Mouse (Mus musculus): ENCODE data around the gene Mtr. TPM values are rescaled to one million over a fixed set of nuclear protein-coding genes. Genes with fewer than 3 reads are reported as not detected.
A peak's percentile ranks its signal among the peaks of the same experiment; 100 is the strongest.

Mtr gene
- polyA plus RNA-seq, 1 experiment from 2014 or later: 10.1 TPM

DNA sequence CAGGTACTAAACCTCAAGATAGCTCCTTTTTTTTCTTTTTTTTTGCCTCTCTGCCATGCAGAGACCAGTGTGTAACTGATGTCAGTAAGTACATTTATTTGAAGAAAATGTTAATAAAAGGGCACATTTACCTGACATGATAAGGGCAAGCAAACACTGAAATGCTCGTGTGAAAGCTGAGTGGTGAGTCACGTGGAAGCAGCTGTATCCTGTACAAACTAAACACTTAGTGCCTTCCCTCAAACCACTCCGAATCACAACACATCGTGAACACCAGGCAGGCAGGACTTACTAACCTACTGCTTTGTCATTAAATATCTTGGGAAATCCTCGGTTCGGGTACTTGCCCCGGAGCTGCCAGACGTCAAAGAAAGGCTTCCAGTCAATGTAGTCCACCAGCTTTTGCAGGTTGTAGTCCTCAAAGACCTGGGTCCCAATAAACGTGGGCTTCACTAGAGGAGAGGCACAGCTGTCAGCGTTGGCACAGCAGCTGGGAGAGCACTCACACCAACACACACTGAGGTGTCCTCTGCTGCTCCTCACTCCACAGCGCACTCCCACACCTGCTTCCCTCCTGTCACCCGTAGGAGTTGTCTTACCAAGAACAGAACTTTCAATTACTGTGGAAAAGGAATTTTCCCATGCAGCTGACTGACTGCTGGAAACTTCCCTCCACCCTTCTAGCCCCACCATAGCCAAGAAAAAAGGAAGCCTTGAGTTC is 62.8 kb downstream of the Mtr start:
- H3K4me2 ChIP-seq: no peak overlapping the region
- 82% methylated on average over 12 of the region's 12 CpGs for WGBS
- H3K9me3 ChIP-seq (replicated peaks): no peaks in the 10 kb centered on the region
- peaks cover 50% of the 10 kb centered on the region for H3K36me3 ChIP-seq
- no peak overlapping the region for H3K9ac ChIP-seq
- ATAC-seq (replicated peaks; ENCODE audit: insufficient number of reproducible peaks, insufficient read depth, low FRiP score, low read depth): no peak
- no peaks in the 10 kb centered on the region for H3K27me3 ChIP-seq
- H3K4me1 ChIP-seq (replicated peaks): peaks cover 20% of the 10 kb centered on the region
- peak overlapping the region; percentile 95; the same call in 1 of the 2 replicates for H3K27ac ChIP-seq
- H3K4me3 ChIP-seq: no peak overlapping the region

GRCm38 (mm10) chr13:12189219-12189618 is 68.7 kb downstream of the Mtr start:
- no peak overlapping the region for H3K9ac ChIP-seq
- no peaks in the 10 kb centered on the region for H3K9me3 ChIP-seq (replicated peaks)
- peaks cover 66% of the 10 kb centered on the region for H3K36me3 ChIP-seq
- no peak overlapping the region for H3K27ac ChIP-seq
- H3K4me3 ChIP-seq: no peak overlapping the region
- 89% methylated on average over 11 of the region's 11 CpGs for WGBS
- H3K4me2 ChIP-seq: no peak overlapping the region
- no peaks in the 10 kb centered on the region for H3K27me3 ChIP-seq
- ATAC-seq (replicated peaks; ENCODE audit: insufficient number of reproducible peaks, insufficient read depth, low FRiP score, low read depth): no peak
- no peaks in the 10 kb centered on the region for H3K4me1 ChIP-seq (replicated peaks)

GRCm38 (mm10) chr13:12188804-12189203 is 69.1 kb downstream of the Mtr start:
- Histone ChIP-seq H3K27me3 (no peaks in the 10 kb centered on the region), H3K9me3 (replicated peaks) (no peaks in the 10 kb centered on the region), H3K36me3 (peaks cover 62% of the 10 kb centered on the region), H3K4me3 (no peak overlapping the region), H3K4me2 (no peak overlapping the region), H3K9ac (no peak overlapping the region), H3K27ac (no peak overlapping the region), H3K4me1 (replicated peaks) (no peaks in the 10 kb centered on the region)
- WGBS: 71% methylated on average over 11 of the region's 11 CpGs
- peak; percentile 53; the same call in 1 of the 2 replicates for ATAC-seq (replicated peaks; ENCODE audit: insufficient number of reproducible peaks, insufficient read depth, low FRiP score, low read depth)

DNA sequence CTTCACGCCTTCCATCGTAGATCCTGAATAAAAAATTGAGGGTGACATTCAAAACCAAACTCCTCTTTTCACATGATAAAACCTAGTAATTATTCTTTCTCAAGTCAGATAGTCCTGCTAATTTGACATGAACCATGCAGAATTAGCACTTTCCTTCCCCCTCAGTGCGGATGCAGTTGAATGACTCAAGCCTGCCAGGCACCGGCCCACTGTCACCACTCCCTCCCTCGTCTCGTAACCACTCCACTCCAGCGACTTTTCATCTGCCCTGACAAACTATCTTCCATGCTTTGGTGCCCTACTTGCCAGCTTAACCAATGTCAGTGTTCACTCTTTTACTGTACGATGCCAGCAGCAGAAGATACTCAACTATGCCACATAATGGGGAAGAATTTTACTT is 78.4 kb downstream of the Mtr start:
- Histone ChIP-seq H3K4me2 (no peak overlapping the region), H3K4me1 (replicated peaks) (peaks cover 9% of the 10 kb centered on the region; the same call in 1 of the 2 replicates), H3K9ac (no peak overlapping the region), H3K4me3 (no peak overlapping the region), H3K9me3 (replicated peaks) (no peaks in the 10 kb centered on the region), H3K27me3 (no peaks in the 10 kb centered on the region), H3K36me3 (peaks cover 3% of the 10 kb centered on the region; the same call in 1 of the 2 replicates), H3K27ac (no peak overlapping the region)
- WGBS: 46% methylated on average over 8 of the region's 8 CpGs
- no peak for ATAC-seq (replicated peaks; ENCODE audit: insufficient number of reproducible peaks, insufficient read depth, low FRiP score, low read depth)

DNA sequence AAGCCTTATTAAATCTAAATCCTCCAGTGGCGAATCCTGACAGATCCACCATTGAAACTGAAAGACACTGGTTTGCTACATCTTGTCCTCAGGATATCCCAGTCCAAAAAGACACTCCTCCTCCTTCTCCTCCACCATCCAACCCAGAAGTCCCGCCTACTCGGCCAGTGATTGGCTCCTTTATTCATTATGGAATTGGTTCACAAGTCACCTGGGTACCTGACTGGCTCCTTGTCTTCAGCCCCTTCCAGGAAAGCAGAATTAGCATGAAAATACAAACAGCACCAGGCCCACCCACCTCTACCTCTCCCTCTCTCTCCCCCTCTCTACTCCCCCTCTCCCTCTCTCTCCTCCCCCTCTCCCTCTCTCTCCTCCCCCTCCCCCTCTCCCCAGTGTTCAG is 81.2 kb downstream of the Mtr start:
- 48% methylated on average over 3 of the region's 3 CpGs for WGBS
- Histone ChIP-seq H3K4me1 (replicated peaks) (peaks cover 9% of the 10 kb centered on the region; the same call in 1 of the 2 replicates), H3K27ac (no peak overlapping the region), H3K4me3 (no peak overlapping the region), H3K9me3 (replicated peaks) (no peaks in the 10 kb centered on the region), H3K36me3 (no peaks in the 10 kb centered on the region), H3K4me2 (no peak overlapping the region), H3K9ac (no peak overlapping the region), H3K27me3 (no peaks in the 10 kb centered on the region)
- no peak for ATAC-seq (replicated peaks; ENCODE audit: insufficient number of reproducible peaks, insufficient read depth, low FRiP score, low read depth)

DNA sequence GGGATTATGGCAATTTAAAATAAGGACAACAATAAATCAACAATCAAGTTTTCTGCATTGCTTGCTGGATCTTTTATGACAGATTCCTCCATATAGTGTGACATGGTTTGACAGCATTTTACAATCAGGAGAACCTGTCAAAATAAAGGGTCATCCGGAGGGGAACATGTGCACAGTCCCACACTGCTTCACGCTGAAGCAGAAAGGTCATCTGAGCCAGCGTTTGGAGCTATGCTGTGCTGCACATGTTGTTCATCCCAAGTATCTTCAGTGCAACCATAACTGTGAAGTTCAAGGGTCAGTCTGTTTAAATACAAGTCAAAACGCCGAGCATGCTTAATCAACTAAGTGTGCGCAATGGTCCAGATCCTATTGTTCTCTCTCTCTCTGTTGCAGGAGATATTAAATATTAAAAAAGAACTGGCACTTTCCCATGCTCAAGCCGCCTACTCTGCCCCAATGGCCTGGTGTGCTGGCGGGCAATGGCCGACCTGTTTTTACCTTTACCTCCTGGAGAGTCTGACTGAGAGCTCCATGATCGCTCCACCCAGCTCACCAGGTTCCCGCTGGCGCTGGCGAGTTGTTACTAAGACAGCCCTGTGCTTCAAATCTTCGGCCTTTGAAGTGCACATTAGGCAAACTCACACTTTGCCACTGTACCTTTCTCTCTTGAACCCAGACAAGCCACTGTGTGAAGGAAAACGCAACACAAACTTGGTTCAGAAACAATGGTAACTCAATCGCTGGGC is 81.8 kb downstream of the Mtr start:
- Histone ChIP-seq H3K9me3 (replicated peaks) (no peaks in the 10 kb centered on the region), H3K4me3 (no peak overlapping the region), H3K4me1 (replicated peaks) (peaks cover 9% of the 10 kb centered on the region; the same call in 1 of the 2 replicates), H3K27me3 (no peaks in the 10 kb centered on the region), H3K9ac (no peak overlapping the region), H3K4me2 (no peak overlapping the region), H3K36me3 (no peaks in the 10 kb centered on the region), H3K27ac (no peak overlapping the region)
- 44% methylated on average over 16 of the region's 16 CpGs for WGBS
- ATAC-seq (replicated peaks; ENCODE audit: insufficient number of reproducible peaks, insufficient read depth, low FRiP score, low read depth): no peak

DNA sequence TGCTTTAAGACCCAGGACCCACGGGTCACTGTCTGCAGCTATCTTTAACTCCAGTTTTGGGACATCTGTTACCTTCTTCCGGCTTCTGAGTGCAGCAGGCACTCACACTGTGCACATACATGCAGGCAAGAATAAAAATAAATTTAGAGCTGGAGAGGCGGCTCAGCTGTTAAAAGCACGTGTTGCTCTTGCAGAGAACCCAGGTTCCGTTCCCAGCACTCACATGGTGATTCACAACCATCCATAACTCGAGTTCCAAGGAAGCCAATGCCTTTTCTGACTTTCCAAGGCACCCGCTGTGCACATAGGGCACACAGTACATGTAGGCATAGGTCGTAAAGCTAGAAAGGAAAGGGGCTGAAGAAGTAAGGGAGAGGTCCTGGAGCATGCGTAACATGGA is 90.6 kb downstream of the Mtr start:
- Histone ChIP-seq H3K9me3 (replicated peaks) (no peaks in the 10 kb centered on the region), H3K9ac (no peak overlapping the region), H3K27ac (no peak overlapping the region), H3K27me3 (no peaks in the 10 kb centered on the region), H3K4me3 (no peak overlapping the region), H3K36me3 (no peaks in the 10 kb centered on the region), H3K4me2 (no peak overlapping the region), H3K4me1 (replicated peaks) (peaks cover 20% of the 10 kb centered on the region)
- no peak for ATAC-seq (replicated peaks; ENCODE audit: insufficient number of reproducible peaks, insufficient read depth, low FRiP score, low read depth)
- WGBS: 71% methylated on average over 9 of the region's 9 CpGs

DNA sequence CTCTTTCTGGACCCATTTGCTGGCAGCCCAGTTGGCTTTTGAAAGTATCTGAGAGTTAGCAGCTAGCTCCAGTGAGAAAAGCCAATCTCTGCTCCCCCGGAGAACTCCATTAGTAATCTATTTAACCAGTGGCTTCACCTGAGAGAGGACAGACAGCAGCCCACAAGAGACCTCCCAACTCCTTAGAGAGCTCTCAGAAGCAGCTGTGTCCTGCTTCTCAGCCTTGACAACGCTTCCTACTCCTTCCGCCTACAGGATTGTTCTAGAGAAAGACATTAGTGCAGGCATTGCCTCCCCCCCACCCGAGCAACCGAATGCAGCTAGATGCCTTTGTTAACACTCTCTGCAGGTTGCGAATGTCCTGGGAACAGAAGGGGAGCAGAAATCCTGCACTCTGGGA is 91.5 kb downstream of the Mtr start:
- ATAC-seq (replicated peaks; ENCODE audit: insufficient number of reproducible peaks, insufficient read depth, low FRiP score, low read depth): no peak
- H3K27me3 ChIP-seq: no peaks in the 10 kb centered on the region
- H3K9me3 ChIP-seq (replicated peaks): no peaks in the 10 kb centered on the region
- no peaks in the 10 kb centered on the region for H3K36me3 ChIP-seq
- no peak overlapping the region for H3K4me3 ChIP-seq
- peaks cover 20% of the 10 kb centered on the region for H3K4me1 ChIP-seq (replicated peaks)
- no peak overlapping the region; the same call in 1 of the 2 replicates for H3K4me2 ChIP-seq
- WGBS: 15% methylated on average over 6 of the region's 6 CpGs
- peak overlapping the region; percentile 40; the same call in 1 of the 2 replicates for H3K9ac ChIP-seq
- peak overlapping the region; percentile 48 for H3K27ac ChIP-seq

DNA sequence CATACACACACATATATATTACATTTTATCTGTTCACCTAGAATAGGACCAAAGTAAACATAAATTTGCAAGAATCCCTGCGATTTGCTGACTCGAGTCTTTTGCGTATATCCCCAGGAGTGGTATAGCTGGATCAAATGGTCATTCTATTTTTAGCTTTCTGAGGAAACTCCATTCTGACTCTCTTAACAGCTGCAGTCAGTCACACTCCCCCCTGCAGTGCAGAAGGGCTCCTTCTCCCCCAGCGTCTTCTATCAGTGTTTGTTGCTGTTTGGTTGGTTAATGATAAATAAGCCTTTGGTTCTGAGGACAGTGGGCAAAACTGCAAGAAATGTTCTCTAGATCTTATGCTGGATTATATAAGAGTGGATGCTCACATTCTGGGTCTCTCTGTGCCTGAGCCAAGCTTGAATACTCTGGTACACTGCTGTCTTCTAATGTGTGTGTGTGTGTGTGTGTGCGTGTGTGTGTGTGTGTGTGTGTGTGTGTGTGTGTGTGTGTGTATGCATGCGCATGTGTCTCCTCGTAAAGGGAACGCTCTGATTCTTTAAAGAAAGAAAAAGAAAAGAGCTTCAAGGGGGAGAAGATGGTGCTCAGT is 92.4 kb downstream of the Mtr start:
- WGBS: 33% methylated on average over 8 of the region's 8 CpGs
- no peak overlapping the region for H3K9ac ChIP-seq
- ATAC-seq (replicated peaks; ENCODE audit: insufficient number of reproducible peaks, insufficient read depth, low FRiP score, low read depth): peak; percentile 66; the same call in 1 of the 2 replicates

GRCm38 (mm10) chr13:12162457-12162856 is 95.5 kb downstream of the Mtr start:
- Histone ChIP-seq H3K4me2 (no peak overlapping the region), H3K9me3 (replicated peaks) (no peaks in the 10 kb centered on the region), H3K4me3 (no peak overlapping the region), H3K27me3 (no peaks in the 10 kb centered on the region), H3K27ac (no peak overlapping the region), H3K36me3 (no peaks in the 10 kb centered on the region), H3K9ac (no peak overlapping the region), H3K4me1 (replicated peaks) (peaks cover 36% of the 10 kb centered on the region)
- no peak for ATAC-seq (replicated peaks; ENCODE audit: insufficient number of reproducible peaks, insufficient read depth, low FRiP score, low read depth)
- 84% methylated on average over 4 of the region's 4 CpGs for WGBS

More for the DNA sequence above, 92.4 kb downstream of the Mtr start:
- Histone ChIP-seq H3K4me2 (peak overlapping the region; percentile 23; the same call in 1 of the 2 replicates), H3K27ac (peak overlapping the region; percentile 48; the same call in 1 of the 2 replicates), H3K4me1 (replicated peaks) (peaks cover 20% of the 10 kb centered on the region), H3K27me3 (no peaks in the 10 kb centered on the region), H3K9me3 (replicated peaks) (no peaks in the 10 kb centered on the region), H3K36me3 (no peaks in the 10 kb centered on the region), H3K4me3 (no peak overlapping the region)

DNA sequence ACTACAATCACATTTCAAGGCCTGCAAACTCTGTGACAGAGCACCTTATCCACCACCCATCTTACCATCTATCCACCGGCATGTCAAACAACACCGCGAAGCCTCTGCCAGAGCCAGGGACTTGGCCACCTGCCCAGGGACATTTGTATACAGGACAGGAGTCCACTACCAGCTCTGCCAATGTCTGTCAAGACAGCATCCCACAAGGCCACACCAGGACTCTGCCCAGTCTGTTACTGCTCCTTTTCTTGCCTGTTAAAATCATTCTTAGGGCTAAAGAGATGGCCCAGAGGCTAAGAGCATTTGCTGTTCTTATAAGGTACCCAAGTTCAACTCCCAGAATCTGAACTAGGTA is 97.8 kb downstream of the Mtr start:
- peaks cover 19% of the 10 kb centered on the region for H3K4me1 ChIP-seq (replicated peaks)
- no peak for ATAC-seq (replicated peaks; ENCODE audit: insufficient number of reproducible peaks, insufficient read depth, low FRiP score, low read depth)
- H3K36me3 ChIP-seq: no peaks in the 10 kb centered on the region
- H3K27me3 ChIP-seq: no peaks in the 10 kb centered on the region
- H3K27ac ChIP-seq: peak overlapping the region; percentile 25; the same call in 1 of the 2 replicates
- no peaks in the 10 kb centered on the region for H3K9me3 ChIP-seq (replicated peaks)
- H3K9ac ChIP-seq: no peak overlapping the region
- no peak overlapping the region for H3K4me2 ChIP-seq
- no peak overlapping the region for H3K4me3 ChIP-seq
- WGBS: 34% methylated on average over 3 of the region's 3 CpGs

Measured in heart, embryonic 15.5 days (tissue).